Mouse (Mus musculus): ENCODE measurements at regions not wholly inside any gene's neighbourhood (a gene's known extent, or its start where the extent isn't known, plus 50 kb on each side); places are given as distances from the start of the nearest gene placed in this dataset.
A peak's percentile ranks its signal among the peaks of the same experiment; 100 is the strongest.
"Not testable (repeated sequence)": the region's sequence is repeated elsewhere in the genome, so short reads cannot be mapped to it uniquely, and the experiment has no call there.

GRCm38 (mm10) chr1:101629006-101629405 lies 1856.4 kb downstream of the Cntnap5b start:
- WGBS, result 85% methylated on average over 2 of the region's 2 CpGs
- H3K27ac ChIP-seq (replicated peaks; ENCODE audit: low read depth, low read length), result no peak overlapping the region
- H3K36me3 ChIP-seq (ENCODE audit: control insufficient read depth, insufficient read depth, low read length), result no peaks in the 10 kb centered on the region
- no peak overlapping the region for H3K4me3 ChIP-seq (replicated peaks; ENCODE audit: low read length)
- no peaks in the 10 kb centered on the region for H3K27me3 ChIP-seq (ENCODE audit: control insufficient read depth, insufficient read depth, low read length)
- H3K9me3 ChIP-seq (ENCODE audit: control insufficient read depth, low read length), result no peaks in the 10 kb centered on the region
- no peak for TF ChIP-seq POLR2A (IDR thresholded peaks at IDR 0.05; ENCODE audit: borderline replicate concordance, extremely low read depth, insufficient read depth, insufficient read length)
- no peak overlapping the region for H3K9ac ChIP-seq (ENCODE audit: low read depth, low read length, severe bottlenecking)
- DNase-seq (ENCODE audit: low spot score) (no peak), ATAC-seq (ENCODE audit: low FRiP score, low read depth) (no peak)
- H3K4me2 ChIP-seq (replicated peaks; ENCODE audit: low read depth, low read length, severe bottlenecking), result no peak overlapping the region
- no peaks in the 10 kb centered on the region for H3K4me1 ChIP-seq (ENCODE audit: control insufficient read depth, insufficient read depth, low read length)

- not testable (repeated sequence) for H3K9ac ChIP-seq (ENCODE audit: low read depth, low read length, severe bottlenecking); H3K27me3 ChIP-seq (ENCODE audit: control insufficient read depth, insufficient read depth, low read length); H3K4me1 ChIP-seq (ENCODE audit: control insufficient read depth, insufficient read depth, low read length); H3K4me3 ChIP-seq (replicated peaks; ENCODE audit: low read length); H3K36me3 ChIP-seq (ENCODE audit: control insufficient read depth, insufficient read depth, low read length); DNase-seq (ENCODE audit: low spot score); H3K4me2 ChIP-seq (replicated peaks; ENCODE audit: low read depth, low read length, severe bottlenecking); H3K27ac ChIP-seq (replicated peaks; ENCODE audit: low read depth, low read length); H3K9me3 ChIP-seq (ENCODE audit: control insufficient read depth, low read length); ATAC-seq (ENCODE audit: low FRiP score, low read depth)
- 85% methylated on average over 2 of the region's 2 CpGs for WGBS
Observed at GRCm38 (mm10) chr1:101664287-101664686, 1891.7 kb downstream of the Cntnap5b start.

- Histone ChIP-seq H3K27ac (replicated peaks; ENCODE audit: low read depth, low read length) (no peak overlapping the region), H3K4me1 (ENCODE audit: control insufficient read depth, insufficient read depth, low read length) (no peaks in the 10 kb centered on the region), H3K4me2 (replicated peaks; ENCODE audit: low read depth, low read length, severe bottlenecking) (no peak overlapping the region), H3K27me3 (ENCODE audit: control insufficient read depth, insufficient read depth, low read length) (no peaks in the 10 kb centered on the region), H3K4me3 (replicated peaks; ENCODE audit: low read length) (no peak overlapping the region), H3K9me3 (ENCODE audit: control insufficient read depth, low read length) (no peaks in the 10 kb centered on the region), H3K9ac (ENCODE audit: low read depth, low read length, severe bottlenecking) (no peak overlapping the region), H3K36me3 (ENCODE audit: control insufficient read depth, insufficient read depth, low read length) (no peaks in the 10 kb centered on the region)
- ATAC-seq (ENCODE audit: low FRiP score, low read depth), result no peak
- 45% methylated on average over 5 of the region's 5 CpGs for WGBS
- TF ChIP-seq POLR2A (IDR thresholded peaks at IDR 0.05; ENCODE audit: borderline replicate concordance, extremely low read depth, insufficient read depth, insufficient read length), result no peak
- DNase-seq (ENCODE audit: low spot score), result peak; percentile 36
Observed at GRCm38 (mm10) chr1:101683772-101684434, 1911.3 kb downstream of the Cntnap5b start.

- DNase-seq (ENCODE audit: low spot score) (no peak), ATAC-seq (ENCODE audit: low FRiP score, low read depth) (no peak)
- H3K4me1 ChIP-seq (ENCODE audit: control insufficient read depth, insufficient read depth, low read length), result no peaks in the 10 kb centered on the region
- H3K36me3 ChIP-seq (ENCODE audit: control insufficient read depth, insufficient read depth, low read length), result no peaks in the 10 kb centered on the region
- no peak for TF ChIP-seq POLR2A (IDR thresholded peaks at IDR 0.05; ENCODE audit: borderline replicate concordance, extremely low read depth, insufficient read depth, insufficient read length)
- no peak overlapping the region for H3K9ac ChIP-seq (ENCODE audit: low read depth, low read length, severe bottlenecking)
- no peaks in the 10 kb centered on the region for H3K9me3 ChIP-seq (ENCODE audit: control insufficient read depth, low read length)
- H3K4me3 ChIP-seq (replicated peaks; ENCODE audit: low read length), result no peak overlapping the region
- no peaks in the 10 kb centered on the region for H3K27me3 ChIP-seq (ENCODE audit: control insufficient read depth, insufficient read depth, low read length)
- H3K27ac ChIP-seq (replicated peaks; ENCODE audit: low read depth, low read length), result no peak overlapping the region
- H3K4me2 ChIP-seq (replicated peaks; ENCODE audit: low read depth, low read length, severe bottlenecking), result no peak overlapping the region
Observed at GRCm38 (mm10) chr1:101684983-101685382, 1912.4 kb downstream of the Cntnap5b start.
